Mouse (Mus musculus): Measurements from ENCODE around the gene Cers1.

Cers1 gene

GRCm38 (mm10) chr8:70352000-70352384 lies 36.4 kb downstream of the Cers1 start:
- no peak for DNase-seq (ENCODE audit: low spot score in 2 of 2)

DNA sequence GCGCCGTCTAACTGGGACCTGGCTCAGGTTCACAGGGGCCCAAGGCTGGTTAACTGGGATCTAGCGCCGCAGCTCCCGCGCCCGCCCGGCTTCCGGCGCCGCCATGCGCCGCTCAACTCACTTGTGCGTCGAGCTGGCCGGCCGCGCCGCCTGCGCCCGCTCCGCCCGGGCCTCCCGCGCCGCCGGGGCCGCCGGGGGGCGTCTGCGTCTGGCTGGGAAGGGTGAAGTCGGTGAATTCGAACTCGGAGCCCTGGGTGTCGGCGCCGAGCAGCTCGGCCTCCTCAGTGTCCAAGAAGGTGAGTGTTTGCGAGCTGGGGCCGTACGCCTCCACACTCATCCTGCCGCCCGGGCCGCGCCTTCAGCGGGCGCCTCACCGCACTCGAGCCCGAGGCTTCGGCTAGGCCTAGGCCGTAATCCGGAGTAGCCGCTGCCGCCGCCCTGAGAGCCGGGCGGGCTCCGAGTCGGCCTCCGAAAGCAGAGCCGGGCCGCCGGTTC lies 37.1 kb downstream of the Cers1 start:
- no peak for DNase-seq (ENCODE audit: low spot score in 2 of 2)

- DNase-seq (ENCODE audit: low spot score in 2 of 2) = peak; percentile 99
Measured at GRCm38 (mm10) chr8:70353194-70353817, 37.7 kb downstream of the Cers1 start, which contains the start of gene Upf1. Gene Upf1 (minus strand): TSS chr8:70353278.

GRCm38 (mm10) chr8:70354004-70354403 lies 38.4 kb downstream of the Cers1 start:
- DNase-seq (ENCODE audit: low spot score in 2 of 2) = no peak

DNA sequence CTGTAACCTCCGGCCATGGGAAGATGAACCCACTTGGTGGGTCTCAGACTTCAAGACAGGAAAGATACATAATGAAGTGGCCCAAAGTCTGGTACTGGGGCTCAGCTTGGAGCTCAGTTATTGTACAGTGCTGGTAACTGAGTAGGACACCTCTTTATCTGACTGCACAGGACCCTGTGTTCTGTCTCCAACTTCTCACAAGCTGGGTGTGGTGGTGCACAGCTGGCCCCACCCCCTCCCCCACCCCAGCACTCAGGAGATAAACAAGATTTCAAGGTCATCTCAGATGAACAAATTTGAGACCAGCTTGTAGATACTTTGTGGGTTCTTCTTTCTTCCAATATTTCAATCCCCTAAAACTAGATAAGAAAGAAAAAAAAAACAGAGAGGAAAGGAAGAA lies 40.5 kb downstream of the Cers1 start:
- DNase-seq (ENCODE audit: low spot score in 2 of 2) = no peak

DNA sequence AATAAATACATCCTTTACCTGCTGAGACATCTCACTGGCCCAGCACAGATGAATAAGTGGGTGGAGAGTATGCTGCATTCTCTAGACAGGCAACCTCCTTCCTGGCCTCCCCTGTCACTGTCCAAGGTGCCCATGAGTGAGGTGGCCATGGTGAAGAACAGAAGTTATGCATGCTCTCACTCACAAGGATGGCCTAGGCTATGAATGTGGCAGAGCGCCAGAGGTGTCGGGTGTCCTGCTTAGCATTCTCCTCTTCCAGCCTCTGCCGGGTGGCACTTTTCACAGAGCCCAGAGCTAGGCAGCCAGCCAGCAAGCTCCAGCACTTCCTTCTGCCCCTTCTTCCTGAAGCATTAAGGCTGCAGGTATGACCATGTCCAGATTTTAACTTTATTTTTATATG lies 43.8 kb downstream of the Cers1 start:
- no peak for DNase-seq (ENCODE audit: low spot score in 2 of 2)

DNA sequence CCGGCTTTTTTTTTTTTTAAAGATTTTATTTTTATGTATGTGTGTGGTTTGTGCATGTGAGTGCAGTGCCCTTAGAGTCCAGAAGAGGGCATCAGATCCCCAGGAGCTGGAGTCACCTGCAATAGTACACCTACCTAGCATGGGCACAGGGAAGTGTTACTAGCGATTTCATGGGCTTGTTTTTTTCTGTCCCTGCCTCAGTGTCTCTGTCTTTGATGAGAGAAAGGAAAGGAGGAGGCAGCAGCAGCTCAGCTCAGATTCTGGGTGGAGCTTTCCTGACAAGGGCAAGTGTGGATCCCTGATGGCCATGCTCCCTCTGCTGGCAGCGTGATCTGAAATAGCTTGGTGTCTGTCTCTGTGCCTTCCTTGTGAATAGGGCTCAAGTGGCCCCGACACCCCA lies 45.2 kb downstream of the Cers1 start:
- DNase-seq (ENCODE audit: low spot score in 2 of 2) = peak in 1 of 2 experiments; percentile 23

DNA sequence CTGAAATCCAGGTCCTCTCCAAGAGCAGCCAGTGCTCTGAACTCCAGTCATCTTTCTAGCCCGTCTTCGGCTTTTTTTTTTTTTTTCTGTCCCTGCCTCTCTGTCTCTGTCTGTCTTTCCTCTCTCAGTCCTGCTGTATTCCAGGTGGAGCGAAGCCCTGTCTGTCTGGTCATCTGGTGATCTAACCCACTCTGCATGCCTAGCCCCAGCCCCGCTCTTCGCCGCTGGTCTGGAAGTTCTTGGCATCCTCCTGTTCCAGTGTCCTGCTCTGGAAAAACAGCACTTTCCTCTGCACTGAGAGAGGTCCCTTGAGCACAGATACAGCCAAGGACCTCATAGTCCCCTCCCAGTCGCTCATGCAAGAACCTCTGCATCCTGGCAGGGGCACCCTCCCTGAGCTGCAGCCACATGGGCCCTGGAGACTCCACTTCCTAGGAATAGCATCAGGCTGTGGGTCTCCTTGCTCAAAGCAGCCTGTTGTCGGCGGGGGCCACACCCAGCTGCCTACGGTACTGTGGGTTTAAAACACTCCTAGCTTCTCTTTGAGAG lies 46.0 kb downstream of the Cers1 start:
- DNase-seq (ENCODE audit: low spot score in 2 of 2) = no peak

- DNase-seq (ENCODE audit: low spot score in 2 of 2) = no peak
Measured at GRCm38 (mm10) chr8:70364066-70364465, 48.5 kb downstream of the Cers1 start.

- no peak for DNase-seq (ENCODE audit: low spot score in 2 of 2)
Measured at GRCm38 (mm10) chr8:70366588-70366987, 51.0 kb downstream of the Cers1 start.

- DNase-seq (ENCODE audit: low spot score in 2 of 2) = no peak
Measured at GRCm38 (mm10) chr8:70370476-70370875, 54.9 kb downstream of the Cers1 start.

DNA sequence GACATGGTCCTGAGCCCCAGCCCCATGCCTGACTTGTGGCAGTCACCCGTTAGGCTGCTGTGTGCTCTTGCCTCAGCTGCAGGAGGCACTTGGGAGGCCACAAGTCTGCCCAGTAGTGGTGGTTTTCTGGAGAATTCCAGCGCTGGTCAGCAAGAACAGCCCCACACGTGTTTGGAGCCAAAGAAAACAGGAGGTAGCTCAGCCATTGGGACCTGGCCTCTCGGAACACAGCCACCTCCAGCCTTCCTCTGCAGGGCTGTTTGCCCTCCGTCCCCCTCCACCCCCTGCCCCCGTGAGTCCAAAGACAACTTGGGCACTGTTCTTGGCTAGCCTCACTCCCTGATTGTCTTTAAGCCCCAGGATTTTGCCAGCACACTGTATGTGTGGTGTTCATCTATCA lies 56.4 kb downstream of the Cers1 start:
- DNase-seq (ENCODE audit: low spot score in 2 of 2) = no peak

DNA sequence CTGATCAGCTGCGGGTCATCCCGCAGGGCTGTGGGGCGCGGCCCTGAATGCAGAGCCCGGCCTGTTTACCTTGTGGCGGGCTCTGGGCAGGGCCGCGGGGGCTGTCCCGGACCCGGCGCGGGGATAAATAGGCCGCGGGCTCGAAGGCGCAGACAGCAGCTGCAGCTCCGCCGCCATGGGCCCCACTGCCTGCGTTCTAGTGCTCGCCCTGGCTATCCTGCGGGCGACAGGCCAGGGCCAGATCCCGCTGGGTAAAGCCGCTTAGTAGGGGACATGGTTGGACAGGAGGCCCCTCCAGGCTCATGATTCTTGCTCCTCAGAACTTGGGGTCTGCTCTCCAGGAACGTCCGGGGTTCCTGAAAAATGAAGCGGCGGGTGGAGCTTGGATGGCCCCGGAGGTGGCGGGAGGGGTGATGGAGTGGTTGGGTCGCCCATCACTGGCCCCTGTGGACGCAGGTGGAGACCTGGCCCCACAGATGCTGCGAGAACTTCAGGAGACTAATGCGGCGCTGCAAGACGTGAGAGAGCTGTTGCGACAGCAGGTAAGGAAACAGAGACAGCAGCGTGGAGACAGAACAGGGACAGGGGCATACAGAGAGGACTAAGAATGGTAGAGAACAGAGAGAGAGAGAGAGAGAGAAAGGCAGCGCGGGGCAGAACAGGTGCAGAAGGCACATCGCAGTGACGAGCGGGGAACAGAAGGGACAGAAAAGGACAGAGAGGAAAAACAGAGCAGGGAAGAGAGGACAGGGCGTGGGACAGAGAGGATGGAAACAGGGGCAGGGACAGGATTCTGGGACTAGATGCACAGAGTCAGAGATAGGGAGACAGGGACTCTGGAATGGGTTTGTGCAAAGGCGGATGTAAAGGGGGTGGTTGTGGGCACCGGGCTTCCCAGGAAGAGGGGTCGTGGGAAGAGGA lies 58.1 kb downstream of the Cers1 start, which contains the start of gene Comp:
TSS of gene Comp (plus strand) at position 162 of the 921 bp plus-strand sequence.
- DNase-seq (ENCODE audit: low spot score in 2 of 2) = no peak

DNA sequence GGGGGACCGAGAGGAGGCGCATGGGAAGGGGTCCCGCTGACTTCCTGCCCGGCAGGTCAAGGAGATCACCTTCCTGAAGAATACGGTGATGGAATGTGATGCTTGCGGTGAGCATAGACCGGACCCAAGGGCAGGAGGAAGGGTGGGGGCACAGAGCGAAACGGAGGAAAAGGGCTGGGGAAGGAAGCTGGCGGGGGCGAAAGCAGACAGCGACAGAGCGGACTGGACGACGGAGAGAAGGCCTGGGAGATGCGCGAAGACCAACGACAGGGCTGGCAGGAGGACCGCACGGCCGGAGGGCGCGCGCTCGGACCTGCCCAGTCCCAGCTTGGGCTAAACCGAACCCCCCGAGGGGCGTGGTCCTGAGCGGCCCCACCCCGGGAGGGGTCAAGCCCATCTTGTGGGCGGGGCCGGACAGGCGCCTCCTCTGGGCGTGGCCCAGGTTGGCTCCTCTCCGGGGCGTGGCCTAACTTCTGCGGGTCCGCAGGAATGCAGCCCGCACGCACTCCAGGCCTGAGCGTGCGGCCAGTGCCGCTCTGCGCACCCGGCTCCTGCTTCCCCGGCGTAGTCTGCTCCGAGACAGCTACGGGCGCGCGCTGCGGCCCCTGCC lies 58.8 kb downstream of the Cers1 start:
- DNase-seq (ENCODE audit: low spot score in 2 of 2) = peak; percentile 77 to 81

DNA sequence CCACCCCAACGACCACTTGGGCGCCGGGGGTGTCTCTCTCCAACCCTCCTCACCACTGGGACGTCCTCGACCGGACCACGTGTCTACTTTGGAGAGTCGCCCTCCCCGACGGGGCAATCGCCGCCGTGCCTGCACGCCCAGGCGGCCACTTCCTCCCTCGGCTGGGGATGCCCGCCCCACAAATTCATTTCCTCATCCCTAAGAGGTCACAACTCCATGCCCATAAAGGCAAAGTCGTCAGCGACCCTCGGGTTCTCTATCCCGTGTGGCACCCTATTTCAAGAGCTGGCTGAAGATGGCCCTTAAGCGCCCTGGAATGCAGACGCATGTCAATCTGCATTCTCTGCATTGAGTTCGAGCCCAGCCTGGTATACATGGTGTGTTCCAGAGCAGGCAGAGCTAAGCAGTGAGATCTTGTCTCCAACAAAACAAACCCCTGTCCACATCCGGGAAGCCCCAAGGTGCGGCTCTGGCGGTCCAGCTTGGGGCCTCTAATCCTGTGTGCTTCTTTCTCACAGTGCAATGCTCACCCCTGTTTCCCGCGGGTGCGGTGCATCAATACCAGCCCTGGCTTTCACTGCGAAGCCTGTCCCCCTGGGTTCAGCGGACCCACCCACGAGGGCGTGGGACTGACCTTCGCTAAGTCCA lies 59.8 kb downstream of the Cers1 start:
- DNase-seq (ENCODE audit: low spot score in 2 of 2) = peak in 1 of 2 experiments; percentile 21

GRCm38 (mm10) chr8:70376275-70376741 lies 60.7 kb downstream of the Cers1 start:
- no peak for DNase-seq (ENCODE audit: low spot score in 2 of 2)

GRCm38 (mm10) chr8:70377049-70377448 lies 61.5 kb downstream of the Cers1 start:
- DNase-seq (ENCODE audit: low spot score in 2 of 2) = no peak

GRCm38 (mm10) chr8:70380069-70380468 lies 64.5 kb downstream of the Cers1 start:
- DNase-seq (ENCODE audit: low spot score in 2 of 2) = no peak

Data from urinary bladder, postnatal 4 days (tissue).